In genomic region chr16:8383396-8383795, GRCm38 (mm10) we compare ENCODE assay signal across 39 mouse cellular contexts. TPM values are rescaled to one million over a fixed set of nuclear protein-coding genes. Genes with fewer than 3 reads are reported as not detected.
"Had no signal": no experiment of that assay in that cellular context is flagged by ENCODE, and none has a peak within 500 bp of the region (broad histone marks: within the 10 kb centered on the region; RNA-seq: fewer than 3 reads in every experiment).

No protein-coding gene starts in this region.

- H3K4me2 ChIP-seq: heart, embryonic 11.5 days; heart, embryonic 13.5 days; heart, embryonic 15.5 days; hindbrain, embryonic 12.5 days; hindbrain, embryonic 13.5 days; hindbrain, embryonic 14.5 days; hindbrain, embryonic 15.5 days; intestine, embryonic 15.5 days; kidney, embryonic 15.5 days had no signal

- H3K4me1 ChIP-seq: heart, embryonic 13.5 days; heart, embryonic 15.5 days; hindbrain, embryonic 12.5 days; hindbrain, embryonic 13.5 days; hindbrain, embryonic 15.5 days; intestine, embryonic 15.5 days had no signal

- ATAC-seq: hindbrain, embryonic 16.5 days; hindbrain, postnatal 0 days; inflammation-experienced regulatory T-cells, adult 6 months; intestine, embryonic 15.5 days; intestine, embryonic 16.5 days; intestine, postnatal 0 days had no signal

- H3K27ac ChIP-seq: heart, embryonic 13.5 days; heart, embryonic 15.5 days; hindbrain, embryonic 10.5 days; hindbrain, embryonic 12.5 days; hindbrain, embryonic 13.5 days; hindbrain, embryonic 14.5 days; hindbrain, embryonic 15.5 days; hindbrain, postnatal 0 days; intestine, embryonic 15.5 days; kidney, embryonic 15.5 days; kidney, postnatal 0 days; layer of hippocampus, adult 2 months; left cerebral cortex, adult 2 months had no signal

- DNase-seq: heart, postnatal 10 days; heart, postnatal 36 days; heart, postnatal 4 days; kidney, adult 11 months; kidney, adult 18-20 months; kidney, adult 2 months; kidney, adult 8-10 months; kidney, adult 9 months; kidney, postnatal 10 days; kidney, postnatal 14 days; kidney, postnatal 25 days; kidney, postnatal 36 days; kidney, postnatal 4 days; layer of hippocampus, adult 9-11 months; layer of hippocampus, postnatal 36 days had no signal

- H3K36me3 ChIP-seq: heart, embryonic 13.5 days; heart, embryonic 15.5 days; hindbrain, embryonic 10.5 days; hindbrain, embryonic 12.5 days; hindbrain, embryonic 13.5 days; hindbrain, embryonic 15.5 days; intestine, embryonic 15.5 days; kidney, embryonic 15.5 days had no signal

- H3K9ac ChIP-seq: heart, embryonic 13.5 days; heart, embryonic 15.5 days; hindbrain, embryonic 12.5 days; hindbrain, embryonic 13.5 days; hindbrain, embryonic 14.5 days; hindbrain, embryonic 15.5 days; intestine, embryonic 15.5 days; kidney, embryonic 15.5 days had no signal

- H3K27me3 ChIP-seq: heart, embryonic 15.5 days; hindbrain, embryonic 12.5 days; hindbrain, embryonic 13.5 days; hindbrain, embryonic 15.5 days; intestine, embryonic 15.5 days; kidney, embryonic 15.5 days had no signal

- H3K9me3 ChIP-seq: heart, embryonic 15.5 days; hindbrain, embryonic 10.5 days; hindbrain, embryonic 12.5 days; hindbrain, embryonic 13.5 days; hindbrain, embryonic 15.5 days; intestine, embryonic 15.5 days; kidney, embryonic 15.5 days had no signal

- H3K4me3 ChIP-seq: heart, embryonic 13.5 days; heart, embryonic 15.5 days; hindbrain, embryonic 10.5 days; hindbrain, embryonic 12.5 days; hindbrain, embryonic 13.5 days; hindbrain, embryonic 15.5 days; intestine, embryonic 15.5 days; kidney, embryonic 15.5 days; layer of hippocampus, adult 2 months; left cerebral cortex, adult 2 months had no signal

RNA-seq across cellular contexts. Expression of gene Tmem114, which starts 41.5 kb away (rescaled TPM):
- total RNA-seq: heart, postnatal 10 days; heart, postnatal 25 days; heart, postnatal 36 days; heart, postnatal 4 days had no signal
- polyA plus RNA-seq: heart, embryonic 11.5 days; heart, embryonic 13.5 days; heart, embryonic 14.5 days; heart, embryonic 15.5 days; heart, embryonic 16.5 days; heart, postnatal 0 days; hindbrain, embryonic 10.5 days; hindbrain, embryonic 12.5 days; inflammation-experienced regulatory T-cells, adult 6 months; intestine, embryonic 15.5 days; intestine, embryonic 16.5 days; intestine, postnatal 0 days; kidney, adult 2 months; kidney, embryonic 14.5 days; kidney, postnatal 0 days; large intestine, adult 2 months had no signal
